Mouse (Mus musculus) hindbrain, embryonic 16.5 days (tissue): ENCODE data around the gene Chd1. TPM values are rescaled to one million over a fixed set of nuclear protein-coding genes. Genes with fewer than 3 reads are reported as not detected.

ENCODE experiments used
- ATAC-seq: fragments of 200-750 bp; cut with Nextera tagmentation; 2 replicates; pipeline ENCODE4 v1.8.0; 2017; ENCODE audit warnings: moderate TSS enrichment, moderate library complexity
- H3K27ac ChIP-seq: fragments of 300-500 bp; sonication (generic); 2 replicates; pipeline ENCODE4 v1.5.1; 2014; ENCODE audit warnings: low read depth, mild to moderate bottlenecking, control low read depth, low read length, moderate library complexity
- H3K27me3 ChIP-seq: fragments of 300-500 bp; sonication (generic); replicated peaks from 2 replicates; pipeline ENCODE4 v1.6.1; 2014; ENCODE audit warnings: low read length; ENCODE audit not compliant: control insufficient read depth, insufficient read depth
- H3K36me3 ChIP-seq: fragments of 300-500 bp; sonication (generic); 2 replicates; pipeline ENCODE4 v1.6.1; 2014; ENCODE audit warnings: mild to moderate bottlenecking, low read length, moderate library complexity, mixed read lengths; ENCODE audit not compliant: control insufficient read depth, insufficient read depth
- H3K4me1 ChIP-seq: fragments of 300-500 bp; sonication (generic); 2 replicates; pipeline ENCODE4 v1.6.1; 2014; ENCODE audit warnings: low read depth, low read length; ENCODE audit not compliant: control insufficient read depth, insufficient read depth
- H3K4me2 ChIP-seq: fragments of 300-500 bp; sonication (generic); 2 replicates; pipeline ENCODE4 v1.6.1; 2014; ENCODE audit warnings: mild to moderate bottlenecking, low read length, control low read depth, moderate library complexity
- H3K4me3 ChIP-seq: fragments of 300-500 bp; sonication (generic); 2 replicates; pipeline ENCODE4 v1.5.1; 2014; ENCODE audit warnings: mild to moderate bottlenecking, low read length, control low read depth, moderate library complexity
- H3K9ac ChIP-seq: fragments of 300-500 bp; sonication (generic); 2 replicates; pipeline ENCODE4 v1.6.1; 2014; ENCODE audit warnings: low read depth, mild to moderate bottlenecking, control low read depth, low read length, moderate library complexity
- H3K9me3 ChIP-seq: fragments of 300-500 bp; sonication (generic); 2 replicates; pipeline ENCODE4 v1.6.1; 2014; ENCODE audit warnings: mild to moderate bottlenecking, low read length, moderate library complexity; ENCODE audit not compliant: control insufficient read depth
- WGBS: fragments of 180-500 bp; shearing (Covaris S2); extraction: QIAGEN DNeasy Blood & Tissue Kit; methylation state at CpG from one replicate; pipeline ENCODE4 v1.1.7; 2014; 5-methylcytosine and 5-hydroxymethylcytosine counted together
- polyA plus RNA-seq: library from polyadenylated mRNA; unstranded; fragments of >200 nt; fragmentation: Nextera tagmentation; extraction: Ambion mirVana; gene quantifications from 2 replicates; pipeline ENCODE4 v1.2.1, GENCODE M21; 2015

The Chd1 gene
- polyA plus RNA-seq, 1 experiment from 2014 or later, result 13.1 TPM

GRCm38 (mm10) chr17:15815312-15816018 lies 110.7 kb downstream of the Chd1 start:
- WGBS, result 84% methylated on average over 10 of the region's 10 CpGs
- no peak overlapping the region for H3K4me2 ChIP-seq
- no peak overlapping the region for H3K4me3 ChIP-seq
- H3K4me1 ChIP-seq, result peaks cover 31% of the 10 kb centered on the region
- H3K27me3 ChIP-seq, result no peaks in the 10 kb centered on the region
- H3K9ac ChIP-seq, result no peak overlapping the region
- no peaks in the 10 kb centered on the region for H3K9me3 ChIP-seq
- no peak overlapping the region for H3K27ac ChIP-seq
- H3K36me3 ChIP-seq, result no peaks in the 10 kb centered on the region
- no peak for ATAC-seq

- H3K4me1 ChIP-seq, result peaks cover 23% of the 10 kb centered on the region
- no peak for ATAC-seq
- H3K9ac ChIP-seq, result no peak overlapping the region
- H3K9me3 ChIP-seq, result no peaks in the 10 kb centered on the region
- H3K4me2 ChIP-seq, result no peak overlapping the region
- H3K27me3 ChIP-seq, result no peaks in the 10 kb centered on the region
- no peak overlapping the region for H3K4me3 ChIP-seq
- no peaks in the 10 kb centered on the region for H3K36me3 ChIP-seq
- WGBS, result 83% methylated on average over 11 of the region's 11 CpGs
- no peak overlapping the region for H3K27ac ChIP-seq
Observed at GRCm38 (mm10) chr17:15816379-15817095, 111.8 kb downstream of the Chd1 start.

GRCm38 (mm10) chr17:15817096-15817450 lies 112.3 kb downstream of the Chd1 start:
- Histone ChIP-seq H3K4me3 (no peak overlapping the region), H3K27me3 (no peaks in the 10 kb centered on the region), H3K36me3 (no peaks in the 10 kb centered on the region), H3K27ac (no peak overlapping the region), H3K9ac (no peak overlapping the region), H3K4me1 (peaks cover 22% of the 10 kb centered on the region), H3K9me3 (no peaks in the 10 kb centered on the region), H3K4me2 (no peak overlapping the region)
- ATAC-seq, result no peak
- 91% methylated on average over 5 of the region's 5 CpGs for WGBS

GRCm38 (mm10) chr17:15817634-15818033 lies 112.9 kb downstream of the Chd1 start:
- no peak for ATAC-seq
- Histone ChIP-seq H3K4me3 (no peak overlapping the region), H3K36me3 (no peaks in the 10 kb centered on the region), H3K9ac (no peak overlapping the region), H3K27ac (no peak overlapping the region), H3K4me2 (no peak overlapping the region), H3K9me3 (no peaks in the 10 kb centered on the region), H3K4me1 (peaks cover 20% of the 10 kb centered on the region), H3K27me3 (no peaks in the 10 kb centered on the region)
- WGBS, result 93% methylated on average over 2 of the region's 2 CpGs

GRCm38 (mm10) chr17:15818372-15818771 lies 113.6 kb downstream of the Chd1 start:
- Histone ChIP-seq H3K27me3 (no peaks in the 10 kb centered on the region), H3K36me3 (no peaks in the 10 kb centered on the region), H3K4me3 (no peak overlapping the region), H3K4me1 (peaks cover 24% of the 10 kb centered on the region), H3K4me2 (no peak overlapping the region), H3K9me3 (no peaks in the 10 kb centered on the region), H3K27ac (no peak overlapping the region), H3K9ac (no peak overlapping the region)
- WGBS, result 70% methylated on average over 8 of the region's 8 CpGs
- no peak for ATAC-seq

- WGBS, result 50% methylated on average over 6 of the region's 6 CpGs
- Histone ChIP-seq H3K9ac (no peak overlapping the region), H3K27me3 (no peaks in the 10 kb centered on the region), H3K4me1 (peaks cover 24% of the 10 kb centered on the region), H3K4me2 (no peak overlapping the region), H3K27ac (no peak overlapping the region), H3K36me3 (no peaks in the 10 kb centered on the region), H3K4me3 (no peak overlapping the region), H3K9me3 (no peaks in the 10 kb centered on the region)
- no peak for ATAC-seq
Observed at GRCm38 (mm10) chr17:15820146-15820545, 115.4 kb downstream of the Chd1 start.

- no peaks in the 10 kb centered on the region for H3K9me3 ChIP-seq
- no peak overlapping the region for H3K9ac ChIP-seq
- H3K4me1 ChIP-seq, result peaks cover 24% of the 10 kb centered on the region
- no peak overlapping the region for H3K4me3 ChIP-seq
- H3K4me2 ChIP-seq, result no peak overlapping the region
- H3K27ac ChIP-seq, result no peak overlapping the region
- ATAC-seq, result no peak
- H3K27me3 ChIP-seq, result no peaks in the 10 kb centered on the region
- 81% methylated on average over 10 of the region's 10 CpGs for WGBS
- H3K36me3 ChIP-seq, result no peaks in the 10 kb centered on the region
Observed at GRCm38 (mm10) chr17:15820761-15821160, 116.0 kb downstream of the Chd1 start.

- H3K9ac ChIP-seq, result no peak overlapping the region
- H3K9me3 ChIP-seq, result no peaks in the 10 kb centered on the region
- no peaks in the 10 kb centered on the region for H3K36me3 ChIP-seq
- H3K4me3 ChIP-seq, result no peak overlapping the region
- H3K4me2 ChIP-seq, result no peak overlapping the region
- ATAC-seq, result no peak
- WGBS, result 85% methylated on average over 4 of the region's 4 CpGs
- H3K27me3 ChIP-seq, result no peaks in the 10 kb centered on the region
- peaks cover 24% of the 10 kb centered on the region for H3K4me1 ChIP-seq
- H3K27ac ChIP-seq, result no peak overlapping the region
Observed at GRCm38 (mm10) chr17:15821706-15822105, 116.9 kb downstream of the Chd1 start.
